Mouse (Mus musculus) neural tube, embryonic 10.5 days (tissue): ENCODE measurements at regions not wholly inside any gene's neighbourhood (a gene's known extent, or its start where the extent isn't known, plus 50 kb on each side); places are given as distances from the start of the nearest gene placed in this dataset.
"Not testable (repeated sequence)": the region's sequence is repeated elsewhere in the genome, so short reads cannot be mapped to it uniquely, and the experiment has no call there.

Experiments
- DNase-seq: peaks from one replicate; pipeline ENCODE4 v3.0.0-alpha.2; 2017; ENCODE audit warnings: low spot score; ENCODE audit errors: extremely low spot score

GRCm38 (mm10) chr15:38409168-38409567, 983.8 kb downstream of the 4930447A16Rik start:
- no peak for DNase-seq

- DNase-seq: no peak
Measured at GRCm38 (mm10) chr15:38410462-38410861, 985.1 kb downstream of the 4930447A16Rik start.

- DNase-seq: no peak
Measured at GRCm38 (mm10) chr15:38412481-38412880, 987.1 kb downstream of the 4930447A16Rik start.

GRCm38 (mm10) chr15:38413329-38413728, 988.0 kb downstream of the 4930447A16Rik start:
- no peak for DNase-seq

GRCm38 (mm10) chr15:38414318-38415090, 989.1 kb downstream of the 4930447A16Rik start:
- no peak for DNase-seq

- no peak for DNase-seq
Measured at GRCm38 (mm10) chr15:38415091-38415486, 989.7 kb downstream of the 4930447A16Rik start.

- DNase-seq: peak; percentile 19
Measured at GRCm38 (mm10) chr15:38419621-38420020, 994.3 kb downstream of the 4930447A16Rik start.

GRCm38 (mm10) chr15:38420784-38421183, 995.4 kb downstream of the 4930447A16Rik start:
- DNase-seq: peak; percentile 14

- DNase-seq: no peak
Measured at GRCm38 (mm10) chr15:38422741-38423140, 997.4 kb downstream of the 4930447A16Rik start.

- no peak for DNase-seq
Measured at GRCm38 (mm10) chr15:38425506-38425905, 1000.2 kb downstream of the 4930447A16Rik start.

- no peak for DNase-seq
Measured at GRCm38 (mm10) chr15:38427966-38428365, 1002.6 kb downstream of the 4930447A16Rik start.

GRCm38 (mm10) chr15:38431668-38432067, 1006.3 kb downstream of the 4930447A16Rik start:
- DNase-seq: no peak

- no peak for DNase-seq
Measured at GRCm38 (mm10) chr15:38433386-38433785, 1008.0 kb downstream of the 4930447A16Rik start.

- DNase-seq: not testable (repeated sequence)
Measured at GRCm38 (mm10) chr15:38434239-38434638, 1008.9 kb downstream of the 4930447A16Rik start.
